Mouse (Mus musculus): ENCODE measurements at regions not wholly inside any gene's neighbourhood (a gene's known extent, or its start where the extent isn't known, plus 50 kb on each side); places are given as distances from the start of the nearest gene placed in this dataset.
A peak's percentile ranks its signal among the peaks of the same experiment; 100 is the strongest.

GRCm38 (mm10) chr12:16167793-16168343 is 351.1 kb upstream of the Trib2 start:
- DNase-seq (ENCODE audit: extremely low spot score in 1 of 2, low spot score in 2 of 2) = no peak
- intact Hi-C loops (cut with DNase I) = no loop called here

- intact Hi-C loops (cut with DNase I) = no loop called here
These were observed 348.4 kb upstream of the Trib2 start for GRCm38 (mm10) chr12:16165126-16165525.

GRCm38 (mm10) chr12:16161947-16162346 is 345.2 kb upstream of the Trib2 start:
- DNase-seq (ENCODE audit: extremely low spot score in 1 of 2, low spot score in 2 of 2) = no peak
- intact Hi-C loops (cut with DNase I) = no loop called here

More at GRCm38 (mm10) chr12:16165126-16165525, 348.4 kb upstream of the Trib2 start:
- no peak for DNase-seq (ENCODE audit: extremely low spot score in 1 of 2, low spot score in 2 of 2)

GRCm38 (mm10) chr12:16157896-16158295 is 341.2 kb upstream of the Trib2 start:
- intact Hi-C loops (cut with DNase I) = no loop called here
- no peak for DNase-seq (ENCODE audit: extremely low spot score in 1 of 2, low spot score in 2 of 2)

- DNase-seq (ENCODE audit: extremely low spot score in 1 of 2, low spot score in 2 of 2) = peak in 1 of 2 experiments; percentile 38
These were observed 339.3 kb upstream of the Trib2 start for GRCm38 (mm10) chr12:16155791-16156558.

GRCm38 (mm10) chr12:16154256-16154655 is 337.5 kb upstream of the Trib2 start:
- intact Hi-C loops (cut with DNase I) = no loop called here
- DNase-seq (ENCODE audit: extremely low spot score in 1 of 2, low spot score in 2 of 2) = no peak

More at GRCm38 (mm10) chr12:16155791-16156558, 339.3 kb upstream of the Trib2 start:
- intact Hi-C loops (cut with DNase I) = no loop called here

- no peak for DNase-seq (ENCODE audit: extremely low spot score in 1 of 2, low spot score in 2 of 2)
- intact Hi-C loops (cut with DNase I) = no loop called here
These were observed 335.4 kb upstream of the Trib2 start for GRCm38 (mm10) chr12:16152108-16152507.

GRCm38 (mm10) chr12:16151170-16151702 is 334.5 kb upstream of the Trib2 start:
- intact Hi-C loops (cut with DNase I) = no loop called here
- peak in 1 of 2 experiments; percentile 20 for DNase-seq (ENCODE audit: extremely low spot score in 1 of 2, low spot score in 2 of 2)

- intact Hi-C loops (cut with DNase I) = no loop called here
- DNase-seq (ENCODE audit: extremely low spot score in 1 of 2, low spot score in 2 of 2) = no peak
These were observed 330.2 kb upstream of the Trib2 start for GRCm38 (mm10) chr12:16146919-16147318.

GRCm38 (mm10) chr12:16145621-16146020 is 328.9 kb upstream of the Trib2 start:
- no peak for DNase-seq (ENCODE audit: extremely low spot score in 1 of 2, low spot score in 2 of 2)

GRCm38 (mm10) chr12:16141193-16141592 is 324.5 kb upstream of the Trib2 start:
- no peak for DNase-seq (ENCODE audit: extremely low spot score in 1 of 2, low spot score in 2 of 2)
- intact Hi-C loops (cut with DNase I) = no loop called here

More at GRCm38 (mm10) chr12:16145621-16146020, 328.9 kb upstream of the Trib2 start:
- intact Hi-C loops (cut with DNase I) = no loop called here

- intact Hi-C loops (cut with DNase I) = no loop called here
- DNase-seq (ENCODE audit: extremely low spot score in 1 of 2, low spot score in 2 of 2) = no peak
These were observed 323.9 kb upstream of the Trib2 start for GRCm38 (mm10) chr12:16140511-16141110.

- no peak for DNase-seq (ENCODE audit: extremely low spot score in 1 of 2, low spot score in 2 of 2)
- intact Hi-C loops (cut with DNase I) = no loop called here
These were observed 322.4 kb upstream of the Trib2 start for GRCm38 (mm10) chr12:16139152-16139551.

- DNase-seq (ENCODE audit: extremely low spot score in 1 of 2, low spot score in 2 of 2) = no peak
- intact Hi-C loops (cut with DNase I) = no loop called here
These were observed 321.1 kb upstream of the Trib2 start for GRCm38 (mm10) chr12:16137801-16138200.

- intact Hi-C loops (cut with DNase I) = no loop called here
- DNase-seq (ENCODE audit: extremely low spot score in 1 of 2, low spot score in 2 of 2) = no peak
These were observed 319.5 kb upstream of the Trib2 start for GRCm38 (mm10) chr12:16136214-16136671.

- DNase-seq (ENCODE audit: extremely low spot score in 1 of 2, low spot score in 2 of 2) = peak in 1 of 2 experiments; percentile 31
- intact Hi-C loops (cut with DNase I) = no loop called here
These were observed 319.0 kb upstream of the Trib2 start for GRCm38 (mm10) chr12:16135602-16136213.

GRCm38 (mm10) chr12:16134446-16134845 is 317.7 kb upstream of the Trib2 start:
- intact Hi-C loops (cut with DNase I) = no loop called here
- DNase-seq (ENCODE audit: extremely low spot score in 1 of 2, low spot score in 2 of 2) = no peak

GRCm38 (mm10) chr12:16133253-16133652 is 316.5 kb upstream of the Trib2 start:
- DNase-seq (ENCODE audit: extremely low spot score in 1 of 2, low spot score in 2 of 2) = no peak
- intact Hi-C loops (cut with DNase I) = no loop called here

- no peak for DNase-seq (ENCODE audit: extremely low spot score in 1 of 2, low spot score in 2 of 2)
- intact Hi-C loops (cut with DNase I) = no loop called here
These were observed 315.0 kb upstream of the Trib2 start for GRCm38 (mm10) chr12:16131740-16132077.
